Mouse (Mus musculus) forebrain, embryonic 16.5 days (tissue): ENCODE results near the gene Ergic1. TPM values are rescaled to one million over a fixed set of nuclear protein-coding genes. Genes with fewer than 3 reads are reported as not detected.

Experiments
- ATAC-seq: fragments of 200-750 bp; cut with Nextera tagmentation; 2 replicates; pipeline ENCODE4 v1.8.0; 2017; ENCODE audit warnings: mild to moderate bottlenecking, moderate library complexity
- H3K27ac ChIP-seq: fragments of 300-500 bp; sonication (generic); 2 replicates; pipeline ENCODE4 v1.5.1; 2014; ENCODE audit warnings: low read length, control low read depth
- H3K27me3 ChIP-seq: fragments of 300-500 bp; sonication (generic); replicated peaks from 2 replicates; pipeline ENCODE4 v1.6.1; 2014; ENCODE audit warnings: low read length; ENCODE audit not compliant: control insufficient read depth, insufficient read depth
- H3K36me3 ChIP-seq: fragments of 300-500 bp; sonication (generic); 2 replicates; pipeline ENCODE4 v1.6.1; 2014; ENCODE audit not compliant: control insufficient read depth, insufficient read depth
- H3K4me1 ChIP-seq: fragments of 300-500 bp; sonication (generic); replicated peaks from 2 replicates; pipeline ENCODE4 v1.6.1; 2014; ENCODE audit warnings: low read length; ENCODE audit not compliant: control insufficient read depth, insufficient read depth
- H3K4me2 ChIP-seq: fragments of 300-500 bp; sonication (generic); 2 replicates; pipeline ENCODE4 v1.6.1; 2014; ENCODE audit warnings: mild to moderate bottlenecking, low read length, control low read depth
- H3K4me3 ChIP-seq: fragments of 300-500 bp; sonication (generic); replicated peaks from 2 replicates; pipeline ENCODE4 v1.5.1; 2014; ENCODE audit warnings: mild to moderate bottlenecking, low read length, control low read depth
- H3K9ac ChIP-seq: fragments of 300-500 bp; sonication (generic); replicated peaks from 2 replicates; pipeline ENCODE4 v1.6.1; 2014; ENCODE audit warnings: low read depth, low read length, control low read depth
- H3K9me3 ChIP-seq: fragments of 300-500 bp; sonication (generic); 2 replicates; pipeline ENCODE4 v1.6.1; 2016; ENCODE audit warnings: low read length; ENCODE audit not compliant: control insufficient read depth
- WGBS: fragments of 180-500 bp; shearing (Covaris S2); extraction: QIAGEN DNeasy Blood & Tissue Kit; methylation state at CpG from one replicate; pipeline ENCODE4 v1.1.7; 2014; 5-methylcytosine and 5-hydroxymethylcytosine counted together
- polyA plus RNA-seq: library from polyadenylated mRNA; unstranded; fragments of >200 nt; fragmentation: Nextera tagmentation; extraction: Ambion mirVana; gene quantifications from 2 replicates; pipeline ENCODE4 v1.2.1, GENCODE M21; 2015

The Ergic1 gene
- polyA plus RNA-seq, 1 experiment from 2014 or later, result 113 TPM

GRCm38 (mm10) chr17:26620786-26621766 lies 59.8 kb downstream of the Ergic1 start:
- Histone ChIP-seq H3K27me3 (no peaks in the 10 kb centered on the region), H3K4me1 (no peaks in the 10 kb centered on the region), H3K9me3 (no peaks in the 10 kb centered on the region), H3K27ac (no peak overlapping the region), H3K36me3 (peaks cover 10% of the 10 kb centered on the region; the same call in 1 of the 2 replicates), H3K4me2 (no peak overlapping the region), H3K9ac (no peak overlapping the region), H3K4me3 (no peak overlapping the region)
- 84% methylated on average over 17 of the region's 17 CpGs for WGBS
- no peak for ATAC-seq

GRCm38 (mm10) chr17:26621912-26622311 lies 60.6 kb downstream of the Ergic1 start:
- Histone ChIP-seq H3K36me3 (peaks cover 15% of the 10 kb centered on the region; the same call in 1 of the 2 replicates), H3K4me3 (no peak overlapping the region), H3K4me1 (no peaks in the 10 kb centered on the region), H3K4me2 (no peak overlapping the region), H3K27ac (no peak overlapping the region), H3K27me3 (no peaks in the 10 kb centered on the region), H3K9me3 (no peaks in the 10 kb centered on the region), H3K9ac (no peak overlapping the region)
- 88% methylated on average over 5 of the region's 5 CpGs for WGBS
- ATAC-seq, result no peak

GRCm38 (mm10) chr17:26623991-26624390 lies 62.7 kb downstream of the Ergic1 start:
- H3K27me3 ChIP-seq, result no peaks in the 10 kb centered on the region
- no peak for ATAC-seq
- H3K9ac ChIP-seq, result no peak overlapping the region
- H3K27ac ChIP-seq, result no peak overlapping the region
- H3K4me1 ChIP-seq, result no peaks in the 10 kb centered on the region
- H3K4me2 ChIP-seq, result no peak overlapping the region
- H3K4me3 ChIP-seq, result no peak overlapping the region
- 97% methylated on average over 6 of the region's 6 CpGs for WGBS
- peaks cover 15% of the 10 kb centered on the region; the same call in 1 of the 2 replicates for H3K36me3 ChIP-seq
- H3K9me3 ChIP-seq, result no peaks in the 10 kb centered on the region

GRCm38 (mm10) chr17:26624999-26625398 lies 63.7 kb downstream of the Ergic1 start:
- Histone ChIP-seq H3K9me3 (no peaks in the 10 kb centered on the region), H3K27ac (no peak overlapping the region), H3K4me3 (no peak overlapping the region), H3K4me1 (no peaks in the 10 kb centered on the region), H3K9ac (no peak overlapping the region), H3K36me3 (peaks cover 19% of the 10 kb centered on the region), H3K4me2 (no peak overlapping the region), H3K27me3 (no peaks in the 10 kb centered on the region)
- ATAC-seq, result no peak
- 95% methylated on average over 10 of the region's 10 CpGs for WGBS

- Histone ChIP-seq H3K4me1 (no peaks in the 10 kb centered on the region), H3K27ac (no peak overlapping the region), H3K36me3 (peaks cover 23% of the 10 kb centered on the region), H3K9me3 (no peaks in the 10 kb centered on the region), H3K4me3 (no peak overlapping the region), H3K9ac (no peak overlapping the region), H3K4me2 (no peak overlapping the region), H3K27me3 (no peaks in the 10 kb centered on the region)
- no peak for ATAC-seq
- 90% methylated on average over 2 of the region's 2 CpGs for WGBS
These were observed 64.3 kb downstream of the Ergic1 start for GRCm38 (mm10) chr17:26625521-26626010.

- Histone ChIP-seq H3K9ac (no peak overlapping the region), H3K4me2 (no peak overlapping the region), H3K4me1 (no peaks in the 10 kb centered on the region), H3K27ac (no peak overlapping the region), H3K9me3 (no peaks in the 10 kb centered on the region), H3K36me3 (peaks cover 30% of the 10 kb centered on the region), H3K27me3 (no peaks in the 10 kb centered on the region), H3K4me3 (no peak overlapping the region)
- WGBS, result 84% methylated on average over 6 of the region's 6 CpGs
- no peak for ATAC-seq
These were observed 67.2 kb downstream of the Ergic1 start for GRCm38 (mm10) chr17:26628479-26628878.

- ATAC-seq, result no peak
- Histone ChIP-seq H3K9me3 (no peaks in the 10 kb centered on the region), H3K4me1 (no peaks in the 10 kb centered on the region), H3K27ac (no peak overlapping the region), H3K27me3 (no peaks in the 10 kb centered on the region), H3K9ac (no peak overlapping the region), H3K4me3 (no peak overlapping the region), H3K36me3 (peaks cover 30% of the 10 kb centered on the region), H3K4me2 (no peak overlapping the region)
- 95% methylated on average over 3 of the region's 3 CpGs for WGBS
These were observed 67.6 kb downstream of the Ergic1 start for GRCm38 (mm10) chr17:26628936-26629335.

- WGBS, result 85% methylated on average over 8 of the region's 8 CpGs
- ATAC-seq, result no peak
- H3K36me3 ChIP-seq, result peaks cover 28% of the 10 kb centered on the region
These were observed 70.6 kb downstream of the Ergic1 start for GRCm38 (mm10) chr17:26631811-26632327.

GRCm38 (mm10) chr17:26633186-26633585 lies 71.9 kb downstream of the Ergic1 start:
- Histone ChIP-seq H3K27me3 (no peaks in the 10 kb centered on the region), H3K36me3 (peaks cover 28% of the 10 kb centered on the region), H3K27ac (no peak overlapping the region), H3K4me1 (no peaks in the 10 kb centered on the region), H3K9me3 (no peaks in the 10 kb centered on the region), H3K4me3 (no peak overlapping the region), H3K4me2 (no peak overlapping the region), H3K9ac (no peak overlapping the region)
- WGBS, result 94% methylated on average over 9 of the region's 9 CpGs
- no peak for ATAC-seq

More at GRCm38 (mm10) chr17:26631811-26632327, 70.6 kb downstream of the Ergic1 start:
- Histone ChIP-seq H3K27ac (no peak overlapping the region), H3K4me2 (no peak overlapping the region), H3K9me3 (no peaks in the 10 kb centered on the region), H3K9ac (no peak overlapping the region), H3K4me3 (no peak overlapping the region), H3K4me1 (no peaks in the 10 kb centered on the region), H3K27me3 (no peaks in the 10 kb centered on the region)
